Mouse (Mus musculus): ENCODE data around the gene Asic2.

DNA sequence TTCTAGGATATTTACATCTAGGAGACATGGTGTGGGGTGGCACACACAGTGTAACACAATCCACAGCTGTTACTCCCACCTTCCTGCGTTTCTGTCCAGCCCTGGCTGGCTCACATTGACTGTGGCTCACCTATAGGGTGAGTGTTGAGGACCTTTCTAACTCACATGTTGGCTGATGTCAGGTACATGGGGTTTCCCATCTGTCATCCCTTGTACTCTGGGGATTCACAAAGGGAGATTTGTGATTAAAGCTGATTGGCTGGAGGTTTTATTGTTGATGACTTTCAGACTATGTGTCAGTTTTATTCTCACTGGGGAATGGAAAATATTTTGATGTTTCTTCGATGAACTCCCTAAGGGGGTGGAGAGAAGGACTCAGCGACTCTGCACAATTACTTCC is 229.3 kb downstream of the Asic2 start:
- no peak for TF ChIP-seq JUND (IDR thresholded peaks at IDR 0.05; ENCODE audit: low read depth, low read length)
- no peak for TF ChIP-seq MEF2A (IDR thresholded peaks at IDR 0.05; ENCODE audit: extremely low read depth, insufficient replicate concordance, low read depth, low read length, poor library complexity, severe bottlenecking)
- TF ChIP-seq POLR2A (IDR thresholded peaks at IDR 0.05; ENCODE audit: control insufficient read depth in 1 of 2, insufficient read depth in 1 of 2, low read depth in 1 of 2, low read length in 2 of 2, poor library complexity in 1 of 2), result no peak
- TF ChIP-seq CTCF (IDR thresholded peaks at IDR 0.05 in 2 of 3, conservative IDR thresholded peaks at IDR 0.05 in 1 of 3; ENCODE audit: control insufficient read depth in 1 of 3, insufficient read depth in 1 of 3, low read depth in 2 of 3, low read length in 3 of 3, poor library complexity in 1 of 3, severe bottlenecking in 1 of 3), result no peak
- TF ChIP-seq TAL1 (IDR thresholded peaks at IDR 0.05; ENCODE audit: low read length), result no peak
